Comparison of ENCODE assay signal across 29 mouse cellular contexts in the genomic region with DNA sequence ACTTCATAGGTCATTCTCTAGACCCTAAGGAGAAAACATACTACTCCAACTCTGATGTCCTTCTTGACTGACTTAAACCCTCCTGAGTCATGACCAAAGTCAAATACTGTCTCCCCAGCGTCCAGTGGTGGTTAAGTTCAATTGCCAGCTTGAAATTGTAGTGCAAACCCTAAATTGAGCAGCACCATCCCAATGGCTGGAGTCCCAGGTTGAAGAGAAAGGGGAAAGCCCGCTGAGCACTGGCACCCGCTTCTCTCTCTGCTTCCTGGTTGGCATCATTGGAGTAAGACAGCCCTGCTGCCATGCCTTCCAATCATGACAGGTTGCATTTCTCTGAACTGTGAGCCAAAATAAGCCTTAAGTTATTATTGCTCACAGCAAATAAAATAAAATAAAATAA.
"Had no signal": no experiment of that assay in that cellular context is flagged by ENCODE, and none has a peak within 500 bp of the region (broad histone marks: within the 10 kb centered on the region; RNA-seq: fewer than 3 reads in every experiment).

No protein-coding gene starts in this region.

- H3K36me3 ChIP-seq: heart, embryonic 15.5 days; hindbrain, embryonic 10.5 days; hindbrain, embryonic 12.5 days; hindbrain, embryonic 13.5 days; hindbrain, embryonic 15.5 days; intestine, embryonic 15.5 days; kidney, embryonic 15.5 days had no signal

- H3K4me1 ChIP-seq: heart, embryonic 15.5 days; hindbrain, embryonic 10.5 days; intestine, embryonic 15.5 days; kidney, embryonic 15.5 days had no signal

- H3K9me3 ChIP-seq: heart, embryonic 12.5 days; heart, embryonic 13.5 days; heart, embryonic 15.5 days; hindbrain, embryonic 10.5 days; hindbrain, embryonic 12.5 days; hindbrain, embryonic 15.5 days; intestine, embryonic 15.5 days; kidney, embryonic 15.5 days had no signal

- H3K27ac ChIP-seq: heart, embryonic 13.5 days; heart, embryonic 15.5 days; hindbrain, embryonic 10.5 days; hindbrain, embryonic 12.5 days; hindbrain, embryonic 13.5 days; hindbrain, embryonic 14.5 days; hindbrain, embryonic 15.5 days; hindbrain, postnatal 0 days; intestine, embryonic 15.5 days; kidney, embryonic 15.5 days; kidney, postnatal 0 days; layer of hippocampus, adult 2 months; left cerebral cortex, adult 2 months had no signal

- DNase-seq: heart, postnatal 14 days; heart, postnatal 36 days; heart, postnatal 4 days; kidney, adult 11 months; kidney, adult 18-20 months; kidney, adult 2 months; kidney, adult 8-10 months; kidney, adult 9 months; kidney, postnatal 10 days; kidney, postnatal 14 days; kidney, postnatal 25 days; kidney, postnatal 36 days; kidney, postnatal 4 days; layer of hippocampus, adult 9-11 months; layer of hippocampus, postnatal 36 days had no signal

- H3K27me3 ChIP-seq: heart, embryonic 12.5 days; heart, embryonic 13.5 days; heart, embryonic 15.5 days; hindbrain, embryonic 12.5 days; hindbrain, embryonic 13.5 days; hindbrain, embryonic 15.5 days; intestine, embryonic 15.5 days; kidney, embryonic 15.5 days had no signal

- H3K4me3 ChIP-seq: heart, embryonic 12.5 days; heart, embryonic 13.5 days; heart, embryonic 15.5 days; hindbrain, embryonic 10.5 days; hindbrain, embryonic 12.5 days; hindbrain, embryonic 13.5 days; hindbrain, embryonic 15.5 days; intestine, embryonic 15.5 days; kidney, embryonic 15.5 days; layer of hippocampus, adult 2 months; left cerebral cortex, adult 2 months had no signal
